Mouse (Mus musculus) right cerebral cortex, adult 2 months (tissue): ENCODE data around the gene Pigr.

Experiments used
- DNase-seq, 2 experiments: peaks; one replicate each; pipeline ENCODE4 v3.0.0; 2021 to 2022; ENCODE audit warnings: low spot score in 2 of 2

Pigr gene

GRCm38 (mm10) chr1:130826448-130826847 lies at the start of gene Pigr:
Gene Pigr, plus strand, starts transcription at chr1:130826684.
- DNase-seq, result no peak

GRCm38 (mm10) chr1:130779867-130780266 lies 46.6 kb upstream of the Pigr start:
- DNase-seq, result no peak

GRCm38 (mm10) chr1:130784054-130784453 lies 42.4 kb upstream of the Pigr start:
- DNase-seq, result peak; percentile 23 to 29

- DNase-seq, result no peak
Measured at GRCm38 (mm10) chr1:130787001-130787400, 39.5 kb upstream of the Pigr start.

- DNase-seq, result no peak
Measured at GRCm38 (mm10) chr1:130789512-130790451, 36.7 kb upstream of the Pigr start.

- DNase-seq, result no peak
Measured at GRCm38 (mm10) chr1:130795331-130795730, 31.2 kb upstream of the Pigr start.

GRCm38 (mm10) chr1:130796967-130797684 lies 29.4 kb upstream of the Pigr start:
- peak; percentile 66 to 68 for DNase-seq

- DNase-seq, result no peak
Measured at GRCm38 (mm10) chr1:130798037-130798436, 28.4 kb upstream of the Pigr start.

- no peak for DNase-seq
Measured at GRCm38 (mm10) chr1:130798551-130798950, 27.9 kb upstream of the Pigr start.

- DNase-seq, result no peak
Measured at GRCm38 (mm10) chr1:130799399-130799798, 27.1 kb upstream of the Pigr start.

GRCm38 (mm10) chr1:130800602-130801001 lies 25.9 kb upstream of the Pigr start, which contains the start of gene Fcamr:
Gene Fcamr, plus strand, starts transcription at chr1:130800902.
- DNase-seq, result no peak

- DNase-seq, result no peak
Measured at GRCm38 (mm10) chr1:130801511-130801910, 25.0 kb upstream of the Pigr start.

GRCm38 (mm10) chr1:130802976-130803375 lies 23.5 kb upstream of the Pigr start:
- no peak for DNase-seq

- DNase-seq, result no peak
Measured at GRCm38 (mm10) chr1:130804279-130804678, 22.2 kb upstream of the Pigr start.

GRCm38 (mm10) chr1:130810906-130811305 lies 15.6 kb upstream of the Pigr start:
- no peak for DNase-seq

- DNase-seq, result no peak
Measured at GRCm38 (mm10) chr1:130811316-130811715, 15.2 kb upstream of the Pigr start.

- DNase-seq, result no peak
Measured at GRCm38 (mm10) chr1:130819737-130820136, 6.7 kb upstream of the Pigr start.

GRCm38 (mm10) chr1:130820316-130821148 lies 6.0 kb upstream of the Pigr start:
- no peak for DNase-seq

GRCm38 (mm10) chr1:130821149-130821471 lies 5.4 kb upstream of the Pigr start:
- no peak for DNase-seq

- DNase-seq, result no peak
Measured at GRCm38 (mm10) chr1:130821911-130822625, 4.4 kb upstream of the Pigr start.

GRCm38 (mm10) chr1:130828656-130829055 lies 2.2 kb downstream of the Pigr start:
- DNase-seq, result no peak
